Mouse (Mus musculus) kidney, postnatal 4 days (tissue): ENCODE results near the gene Rfc4.

Experiments used
- DNase-seq, 2 experiments: peaks; one replicate each; pipeline ENCODE4 v3.0.0; 2021; ENCODE audit warnings: mixed read lengths in 2 of 2

The Rfc4 gene

DNA sequence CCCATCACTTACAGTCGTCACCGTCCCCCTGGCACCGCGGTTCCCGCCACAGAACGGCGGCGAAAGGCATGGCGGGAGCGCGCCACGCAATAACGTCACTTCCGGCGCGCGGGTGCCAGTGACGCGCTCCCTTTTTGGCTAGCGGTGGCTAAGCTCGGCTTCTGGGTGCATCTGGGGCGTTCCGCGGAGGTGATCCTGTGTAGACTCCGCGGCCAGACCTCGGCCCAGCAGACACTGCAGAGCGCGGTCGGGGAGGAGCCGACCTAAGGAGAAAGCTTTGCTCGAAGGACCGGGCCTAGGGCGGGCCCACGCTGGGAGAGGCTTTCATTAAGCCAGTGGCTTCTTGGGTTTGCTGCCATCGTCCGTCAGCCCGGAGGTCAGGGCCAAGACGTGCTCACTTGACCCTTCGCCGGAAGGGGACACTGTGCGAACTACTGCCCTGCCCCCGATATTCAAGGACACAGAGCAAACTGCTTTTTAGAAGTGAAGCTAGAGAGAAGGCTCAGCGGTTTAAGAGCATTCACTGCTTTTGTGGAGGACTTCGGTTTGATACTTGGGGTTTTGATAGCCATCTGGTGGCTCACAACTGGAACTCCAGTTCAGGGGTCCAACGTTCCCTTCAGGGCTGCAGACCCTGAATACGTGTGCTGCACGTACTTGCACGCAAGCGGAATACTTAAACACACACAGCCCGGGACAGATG, at the start of gene Rfc4:
Gene Rfc4, minus strand, starts transcription at position 65 of the 703 bp plus-strand sequence.
- peak; percentile 93 to 95 for DNase-seq

DNA sequence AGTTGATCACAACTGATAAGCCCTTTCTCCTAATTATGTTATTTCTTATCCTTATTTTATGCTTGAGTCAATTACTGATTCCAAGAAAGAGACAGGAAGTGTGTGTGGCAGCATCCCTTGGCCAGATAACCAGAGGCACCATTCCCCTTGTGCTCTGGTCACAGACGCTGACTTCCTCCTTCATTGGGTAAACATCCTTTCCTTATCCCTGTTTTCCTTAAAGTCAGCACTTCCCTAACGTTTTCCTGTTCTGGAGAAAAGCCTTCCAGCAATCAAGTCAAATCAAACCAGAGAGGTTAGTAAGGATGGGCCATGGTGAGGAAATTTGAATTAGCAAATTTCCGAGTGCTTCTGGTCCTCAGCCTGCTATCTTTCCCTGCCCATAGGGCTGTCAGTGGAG, 48.4 kb upstream of the Rfc4 start:
- DNase-seq: no peak

DNA sequence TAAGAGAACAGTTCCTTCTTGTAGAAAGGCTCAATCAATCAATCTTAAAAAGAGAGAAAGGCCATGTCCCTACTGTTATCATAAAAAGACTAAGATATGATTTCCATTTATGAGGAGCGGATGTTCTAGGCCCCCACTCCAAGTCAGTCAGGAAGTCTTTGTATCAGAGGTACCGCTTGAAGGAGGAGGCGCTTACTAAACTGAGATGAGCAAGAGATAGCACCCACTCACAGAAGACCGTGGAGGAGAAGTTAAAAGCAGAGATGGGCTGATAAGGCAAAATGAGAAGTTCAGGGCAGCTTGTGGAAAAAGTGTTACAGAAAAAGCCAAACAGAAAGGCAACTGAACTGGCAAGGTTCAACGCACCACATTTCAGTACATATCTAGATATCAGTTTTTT, 47.3 kb upstream of the Rfc4 start:
- DNase-seq: no peak

DNA sequence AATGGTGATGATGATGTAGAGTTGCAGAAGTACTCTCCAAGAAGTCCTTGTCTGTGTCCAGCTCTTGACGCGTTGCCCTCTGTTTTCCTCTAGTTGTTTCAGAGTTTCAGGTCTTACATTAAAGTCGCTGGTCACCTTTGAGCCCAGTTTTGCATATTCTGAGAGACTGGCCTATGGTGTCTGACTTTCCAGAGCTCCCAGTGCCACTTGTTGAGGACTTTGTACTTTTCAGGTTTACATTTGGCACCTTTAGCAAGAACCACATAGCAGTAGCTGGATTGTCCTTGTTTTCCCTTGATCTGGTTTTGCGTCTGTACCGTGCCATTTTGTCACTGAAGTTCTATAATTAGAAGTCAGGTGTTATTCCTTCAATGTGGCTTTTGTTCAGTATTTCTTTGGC, 46.4 kb upstream of the Rfc4 start:
- DNase-seq: no peak

DNA sequence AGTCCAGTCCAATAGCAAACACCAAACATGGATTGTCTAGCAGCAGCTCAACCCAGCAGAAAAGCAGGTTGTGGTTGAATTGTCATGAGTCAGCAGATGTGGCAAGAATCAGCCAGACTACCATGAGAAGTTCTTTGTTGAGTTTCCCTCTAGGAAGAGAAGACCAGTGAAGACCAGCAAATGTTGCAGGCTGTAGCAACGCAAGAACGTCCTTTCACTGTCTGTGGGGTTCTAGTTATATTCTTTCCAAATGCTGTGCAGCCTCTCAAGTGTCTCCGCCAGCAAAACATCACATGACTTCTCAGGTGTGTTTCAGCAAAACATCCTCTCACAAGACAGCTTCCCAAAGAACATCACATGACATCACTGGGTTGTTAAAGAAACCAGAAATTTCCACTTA, 43.3 kb upstream of the Rfc4 start:
- no peak for DNase-seq

DNA sequence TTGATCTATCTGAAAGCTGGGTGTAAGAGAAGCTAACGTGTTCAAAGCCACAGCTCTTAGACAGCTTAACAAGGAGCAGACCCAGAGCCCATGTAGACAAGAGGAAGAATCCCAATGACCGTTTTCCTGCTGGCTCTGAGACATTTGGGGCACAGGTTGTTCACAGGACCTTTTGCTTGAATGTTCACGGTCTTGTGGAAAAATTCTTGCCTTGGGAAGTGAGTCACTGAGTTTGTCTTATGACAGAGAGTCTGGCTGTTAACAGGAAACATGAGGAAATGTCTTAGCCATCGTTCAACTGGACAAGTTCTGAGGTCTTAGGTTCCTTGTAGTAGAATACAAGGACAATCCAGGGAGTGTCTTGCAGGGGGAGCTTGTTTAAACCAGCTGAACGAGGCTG, 39.5 kb upstream of the Rfc4 start:
- DNase-seq: no peak

DNA sequence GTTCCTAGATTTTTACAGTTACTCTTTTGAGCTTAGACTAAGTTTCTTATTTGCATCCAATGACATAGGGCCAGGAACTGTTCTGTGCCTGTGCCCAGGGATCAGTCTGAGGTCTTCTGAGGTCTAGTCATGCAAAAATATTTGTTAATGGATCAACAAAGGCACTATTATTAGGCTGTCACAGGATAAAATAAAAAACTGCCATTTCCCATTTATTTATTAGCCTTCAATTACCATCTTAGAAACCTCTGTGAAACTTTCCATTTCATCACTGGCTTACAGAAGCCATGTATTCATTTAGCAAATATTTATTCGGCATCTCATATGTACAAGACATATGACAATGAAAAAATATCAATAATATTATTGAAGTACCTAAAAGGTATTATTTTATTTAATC, 39.1 kb upstream of the Rfc4 start:
- no peak for DNase-seq

DNA sequence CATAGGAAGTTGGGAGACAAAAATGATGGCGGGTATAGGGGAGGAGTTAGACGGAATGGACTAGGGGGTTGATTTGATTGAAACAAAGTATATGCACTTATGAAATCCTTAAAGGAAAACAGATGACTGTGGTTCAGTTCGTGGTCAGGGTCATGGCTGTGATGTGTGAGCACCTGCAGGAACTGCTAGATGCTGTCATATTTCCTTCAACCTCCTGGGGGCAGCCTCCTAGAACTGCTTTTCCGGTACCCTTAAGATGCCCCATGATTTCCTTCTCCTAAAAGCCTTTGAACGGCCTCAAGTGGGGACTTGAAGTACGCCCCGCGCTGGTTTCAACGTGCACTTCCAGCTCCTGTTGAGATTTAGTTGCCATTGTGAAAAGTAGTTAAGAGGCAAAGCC, 37.9 kb upstream of the Rfc4 start:
- DNase-seq: no peak

DNA sequence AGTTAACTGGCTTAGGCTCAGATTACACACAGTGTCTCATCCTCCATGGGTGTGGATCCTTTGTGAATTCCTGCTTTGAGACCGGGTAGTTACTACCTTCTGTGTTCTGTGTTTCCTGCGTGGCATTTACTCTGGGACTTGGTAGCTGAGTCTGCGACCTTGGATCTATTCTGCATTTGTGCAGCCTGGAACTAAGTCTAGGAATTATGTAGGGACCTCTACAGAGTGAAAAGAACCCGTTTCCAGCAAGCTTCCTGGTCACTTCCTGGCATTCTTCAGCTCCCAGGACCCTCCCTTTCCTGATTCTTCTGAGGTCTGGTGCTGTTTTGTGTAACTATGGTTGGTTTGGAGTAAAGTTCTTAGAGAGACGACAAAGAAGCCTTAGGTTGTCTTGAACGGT, 36.9 kb upstream of the Rfc4 start:
- no peak for DNase-seq

DNA sequence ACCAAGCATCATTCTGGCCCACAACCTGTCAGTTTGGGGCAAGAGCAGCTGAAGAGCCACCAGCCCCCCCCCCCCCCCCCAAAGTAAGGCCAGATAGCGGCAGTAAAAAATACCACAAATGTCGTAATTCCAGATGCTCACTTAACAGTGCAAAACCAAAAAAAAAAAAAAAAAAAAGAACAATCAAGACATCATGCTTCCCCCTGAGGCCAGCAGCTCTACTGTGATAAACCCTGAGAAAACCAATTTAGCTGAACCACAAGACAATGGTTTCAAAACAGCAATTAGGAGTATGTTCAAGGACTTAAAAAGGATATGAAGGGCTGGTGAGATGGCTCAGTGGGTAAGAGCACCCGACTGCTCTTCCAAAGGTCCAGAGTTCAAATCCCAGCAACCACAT, 34.6 kb upstream of the Rfc4 start:
- no peak for DNase-seq

DNA sequence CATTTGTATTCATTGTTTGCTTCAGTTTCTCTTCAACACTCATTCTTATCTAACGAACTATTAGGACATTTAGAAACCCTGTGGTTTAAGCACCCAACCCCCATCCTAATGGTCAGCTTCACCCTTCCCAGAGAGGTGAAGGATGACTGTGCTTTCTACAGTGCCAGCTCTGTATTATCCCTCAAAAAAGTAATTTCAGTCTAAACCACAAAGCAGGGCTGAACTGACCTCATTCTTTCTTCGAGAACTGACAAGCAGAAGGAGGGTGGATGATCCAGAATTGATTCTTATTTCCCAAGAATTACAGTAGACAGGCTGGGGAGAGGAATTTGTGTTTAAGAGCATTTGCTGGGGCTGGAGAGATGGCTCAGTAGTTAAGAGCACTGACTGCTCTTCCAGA, 32.2 kb upstream of the Rfc4 start:
- DNase-seq: no peak

DNA sequence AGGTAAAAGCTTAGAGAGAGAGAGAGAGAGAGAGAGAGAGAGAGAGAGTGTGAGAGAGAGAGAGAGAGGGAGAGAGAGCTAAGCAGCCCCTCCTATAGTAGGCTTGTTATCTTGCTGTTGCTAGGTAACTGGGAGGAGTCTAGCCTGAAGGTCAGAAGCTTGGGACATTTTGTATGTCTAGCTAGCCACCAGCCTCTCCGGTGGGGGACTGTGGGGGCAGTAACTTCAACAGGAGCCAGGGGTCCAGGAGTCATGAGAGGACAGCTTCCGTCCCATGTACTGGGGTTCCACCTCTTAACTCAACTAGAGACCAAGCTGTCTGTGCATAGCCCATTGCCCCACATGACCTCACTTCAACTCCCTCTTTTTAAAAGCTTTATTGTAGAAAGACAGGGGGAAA, 31.4 kb upstream of the Rfc4 start:
- no peak for DNase-seq

DNA sequence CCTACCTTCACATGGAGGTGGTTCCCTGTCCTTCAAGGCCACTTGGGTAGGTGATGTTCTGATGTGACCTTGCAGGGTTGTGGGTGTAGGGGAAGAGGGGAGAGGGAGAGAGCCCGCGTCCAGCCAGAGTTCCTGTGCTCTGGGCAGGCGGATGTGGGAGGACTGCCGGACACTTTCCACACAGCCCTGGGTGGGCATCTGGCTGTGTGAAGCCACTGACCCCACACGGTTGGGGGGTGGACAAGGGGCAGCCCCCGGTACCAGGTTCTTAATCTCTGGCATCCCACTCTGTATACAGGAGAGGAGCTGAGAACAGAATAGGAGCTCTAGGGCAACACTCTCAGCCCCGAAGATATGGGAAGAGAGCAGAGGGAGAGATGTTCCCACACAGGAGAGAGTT, 30.8 kb upstream of the Rfc4 start:
- no peak for DNase-seq

DNA sequence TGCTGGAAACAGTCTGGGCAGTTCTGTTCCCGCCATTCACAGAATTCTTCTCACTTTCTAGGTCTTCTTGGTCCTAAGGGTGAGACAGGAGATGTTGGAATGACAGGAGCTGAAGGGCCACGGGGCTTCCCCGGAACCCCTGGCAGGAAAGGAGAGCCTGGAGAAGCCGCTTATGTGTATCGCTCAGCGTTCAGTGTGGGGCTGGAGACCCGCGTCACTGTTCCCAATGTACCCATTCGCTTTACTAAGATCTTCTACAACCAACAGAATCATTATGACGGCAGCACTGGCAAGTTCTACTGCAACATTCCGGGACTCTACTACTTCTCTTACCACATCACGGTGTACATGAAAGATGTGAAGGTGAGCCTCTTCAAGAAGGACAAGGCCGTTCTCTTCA, 29.5 kb upstream of the Rfc4 start:
- DNase-seq: no peak

DNA sequence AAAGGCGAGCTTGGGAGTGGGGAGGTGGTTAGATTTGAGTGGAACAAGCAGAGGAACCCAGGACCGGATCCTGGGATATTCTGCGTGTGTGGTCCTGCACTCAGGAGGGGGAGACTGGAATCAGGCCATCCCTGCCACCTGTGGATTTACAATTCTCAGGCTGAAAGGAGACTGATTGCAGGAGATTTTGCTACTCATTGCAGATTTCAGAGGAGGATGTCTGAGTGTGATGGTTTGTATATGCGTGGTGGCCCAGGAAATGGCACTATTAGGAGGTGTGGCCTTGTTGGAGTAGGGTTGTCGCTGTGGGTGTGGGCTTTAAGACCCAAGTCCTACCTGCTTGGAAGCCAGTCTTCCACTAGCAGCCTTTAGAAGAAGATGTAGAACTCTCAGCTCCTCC, 26.7 kb upstream of the Rfc4 start:
- no peak for DNase-seq

DNA sequence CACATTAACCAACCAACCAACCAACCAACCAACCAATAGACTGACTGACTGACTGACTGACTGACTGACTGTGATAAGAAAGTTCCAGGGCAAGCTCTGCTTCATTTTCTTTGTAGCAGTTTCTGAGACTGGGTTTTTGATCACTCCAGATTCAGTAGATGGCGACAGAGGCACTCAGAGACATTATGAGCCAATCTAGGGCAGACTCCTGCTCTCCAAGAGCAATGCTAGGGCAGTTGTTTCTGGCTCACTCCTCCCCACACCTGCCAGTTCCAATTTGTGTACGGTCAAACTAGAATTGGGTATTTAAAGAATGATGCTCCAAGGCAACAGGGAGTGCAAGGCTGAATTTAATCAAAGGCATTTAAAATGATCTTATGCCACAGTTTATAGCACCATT, 23.9 kb upstream of the Rfc4 start:
- DNase-seq: peak; percentile 16 to 43

DNA sequence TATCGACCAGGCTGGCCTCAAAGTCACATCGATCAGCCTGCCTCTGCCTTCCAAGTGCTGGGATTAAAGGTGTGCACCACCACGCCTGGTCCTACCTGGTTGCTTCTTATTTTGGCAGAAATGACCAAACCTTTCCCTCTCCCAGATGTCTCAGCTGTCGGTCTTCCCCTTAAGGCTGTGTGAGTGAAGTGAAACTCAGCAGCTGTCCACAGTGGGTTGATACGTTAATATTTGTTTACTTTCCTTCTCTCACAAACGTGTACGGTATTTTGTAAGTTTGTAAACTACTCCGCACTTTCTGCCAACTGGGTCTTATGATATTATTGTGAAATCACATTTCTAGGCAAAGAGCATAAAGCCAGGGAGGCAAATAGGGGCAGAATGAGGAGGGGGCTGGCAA, 21.9 kb upstream of the Rfc4 start:
- DNase-seq: no peak

DNA sequence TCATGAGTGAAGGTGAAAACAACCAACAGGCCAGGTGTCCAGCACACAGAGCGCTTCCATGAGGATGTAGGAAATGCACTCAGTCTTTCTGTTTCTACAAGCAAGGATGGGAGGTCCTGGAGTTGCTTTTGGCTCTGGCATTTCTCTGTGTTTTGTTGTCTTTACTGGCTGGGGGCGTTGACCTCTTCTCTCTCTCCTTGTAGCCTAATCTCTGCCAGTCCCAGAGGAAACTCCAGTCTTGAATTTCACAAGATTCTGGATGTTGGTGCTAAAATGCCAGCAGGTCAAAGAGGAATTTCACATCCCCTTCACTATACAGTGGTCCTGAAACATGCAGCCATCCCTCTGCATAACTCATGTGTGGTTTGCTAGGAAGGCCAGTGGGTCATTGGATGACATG, 21.4 kb upstream of the Rfc4 start:
- DNase-seq: no peak

DNA sequence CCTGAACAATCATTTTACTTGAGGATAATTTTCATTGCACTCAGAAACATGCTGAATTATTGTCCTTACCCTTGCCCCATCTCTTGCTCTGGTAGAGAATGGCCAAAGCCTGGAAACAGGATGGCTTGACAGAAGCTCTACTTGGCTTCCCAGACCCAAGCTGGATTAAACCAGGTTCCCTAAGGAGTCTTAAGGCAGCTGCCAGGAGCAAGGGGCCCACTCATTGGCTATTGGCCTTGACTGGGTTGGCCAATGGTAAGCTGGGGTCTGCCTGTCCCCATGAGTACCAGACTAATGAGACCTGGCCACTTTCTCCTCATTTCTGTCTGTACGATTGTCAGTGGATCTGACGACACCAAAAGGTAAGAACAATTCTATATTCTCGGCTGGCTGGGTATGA, 18.7 kb upstream of the Rfc4 start, which contains the start of gene Adipoq:
Gene Adipoq, plus strand, starts transcription at position 257 of the 400 bp plus-strand sequence.
- DNase-seq: no peak

DNA sequence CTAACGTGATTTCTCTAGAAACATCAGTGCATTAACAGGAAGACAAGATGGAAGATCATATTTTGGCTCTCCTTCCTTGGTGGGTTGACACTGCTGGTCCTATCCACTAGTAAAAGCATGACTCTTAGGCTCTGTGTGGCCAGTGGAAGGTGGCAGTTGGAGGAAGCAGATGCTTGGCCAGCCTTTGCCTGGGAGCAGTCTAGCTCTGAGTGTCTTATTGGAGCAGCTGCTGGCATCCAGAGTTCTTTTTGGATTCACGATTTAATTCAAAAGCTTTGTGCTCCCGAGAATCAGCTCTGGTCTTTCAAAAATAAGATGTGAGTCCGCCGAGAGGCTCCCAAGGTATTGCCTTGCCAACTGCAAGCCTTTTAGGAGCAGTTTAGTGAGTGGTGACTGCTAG, 17.7 kb upstream of the Rfc4 start:
- no peak for DNase-seq

DNA sequence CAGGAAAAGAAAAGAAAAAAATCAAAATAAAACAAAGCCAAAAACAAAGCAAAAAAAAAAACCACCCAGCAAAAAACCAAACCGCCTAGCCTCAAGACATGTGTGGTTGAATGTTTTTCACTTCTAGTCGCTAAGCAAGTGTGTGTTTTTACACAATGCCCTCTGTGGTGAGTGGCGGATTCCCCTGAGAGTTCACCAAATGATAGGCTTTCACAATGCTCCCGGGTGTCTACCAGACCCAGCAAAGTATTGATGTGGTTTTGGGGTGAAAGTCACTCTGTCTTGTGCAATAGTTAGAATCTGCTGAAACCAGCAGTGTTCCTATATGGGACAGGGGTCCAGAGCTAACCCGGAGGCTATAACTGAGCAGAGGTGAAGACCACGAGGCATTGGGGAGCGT, 16.8 kb upstream of the Rfc4 start:
- DNase-seq: no peak

DNA sequence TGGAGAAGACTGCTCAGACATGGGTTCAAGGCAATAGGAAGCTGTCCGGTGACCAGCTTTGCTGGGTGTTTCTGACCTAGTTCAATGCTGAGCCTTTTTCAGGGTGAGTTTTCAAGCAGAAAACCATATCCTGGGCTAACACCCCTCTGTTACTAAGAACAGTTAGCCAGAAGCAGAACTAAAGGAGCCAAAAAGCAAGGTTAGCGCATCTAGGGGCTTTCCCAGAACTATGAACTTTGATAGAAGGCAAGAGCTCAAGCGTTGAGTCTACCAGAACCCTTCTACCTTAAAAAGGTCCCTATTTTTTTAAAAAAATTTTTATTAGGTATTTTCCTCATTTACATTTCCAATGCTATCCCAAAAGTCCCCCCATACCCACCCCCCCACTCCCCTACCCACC, 13.4 kb upstream of the Rfc4 start:
- DNase-seq: no peak

DNA sequence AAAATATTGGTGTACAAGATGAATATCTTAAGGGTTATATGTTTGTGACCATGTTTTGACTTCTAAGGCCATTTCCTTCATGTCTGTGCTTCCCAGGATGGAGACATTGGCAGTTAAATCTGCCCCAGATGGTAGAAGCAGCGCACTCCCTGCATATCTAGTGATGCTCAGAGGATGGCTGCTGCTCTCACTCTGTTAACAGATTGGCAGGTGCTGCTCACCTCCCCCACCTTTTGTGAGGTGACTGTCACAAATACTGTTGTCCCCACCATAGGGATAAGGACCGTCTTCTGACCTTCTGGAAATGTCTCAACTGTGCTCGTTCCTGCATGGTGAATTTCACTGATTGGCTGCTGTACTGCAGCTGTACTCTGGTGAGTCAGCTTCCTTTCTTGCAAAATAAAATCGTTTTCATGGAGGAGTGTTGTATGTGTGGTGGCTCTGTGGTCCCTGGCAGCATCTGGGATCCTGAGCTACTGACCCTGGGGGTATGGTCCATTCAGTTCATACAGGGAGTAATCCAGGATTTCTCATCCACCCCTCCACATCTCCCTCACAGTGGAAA, 9.0 kb upstream of the Rfc4 start:
- DNase-seq: no peak

DNA sequence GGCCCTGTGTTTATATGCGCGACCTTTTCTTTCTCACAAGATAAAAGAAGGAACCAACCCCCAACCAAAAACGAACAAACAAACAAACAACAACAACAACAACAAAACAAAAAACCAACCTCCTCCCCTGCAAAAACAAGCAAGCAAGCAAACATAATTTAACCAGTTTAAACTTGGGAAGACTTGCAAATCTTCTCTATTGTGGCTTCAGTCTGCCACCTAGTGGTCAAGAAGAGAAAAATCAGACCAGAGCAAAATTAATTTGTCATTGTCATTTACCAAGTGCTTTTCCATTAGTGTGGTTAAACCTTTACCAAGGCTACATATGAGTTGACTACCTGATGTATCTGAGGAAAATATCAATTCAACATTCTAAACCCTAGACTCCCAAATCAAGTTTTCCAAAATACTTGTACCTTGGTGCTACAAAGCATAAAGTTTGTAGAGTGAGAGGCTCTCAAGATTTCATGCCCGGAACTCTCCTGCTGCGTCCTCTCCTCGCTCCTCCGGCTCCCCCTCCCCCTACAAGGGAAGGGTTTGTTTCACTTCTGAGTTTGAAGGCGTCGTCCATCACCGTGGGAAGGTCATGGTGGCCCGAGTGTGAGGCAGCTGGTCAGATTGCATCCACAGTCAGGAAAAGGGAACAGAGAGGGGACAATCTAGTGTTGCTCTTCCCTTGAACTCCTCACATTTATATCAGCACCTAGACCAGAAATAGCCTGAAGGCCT, 8.0 kb upstream of the Rfc4 start:
- peak in 1 of 2 experiments; percentile 23 for DNase-seq

DNA sequence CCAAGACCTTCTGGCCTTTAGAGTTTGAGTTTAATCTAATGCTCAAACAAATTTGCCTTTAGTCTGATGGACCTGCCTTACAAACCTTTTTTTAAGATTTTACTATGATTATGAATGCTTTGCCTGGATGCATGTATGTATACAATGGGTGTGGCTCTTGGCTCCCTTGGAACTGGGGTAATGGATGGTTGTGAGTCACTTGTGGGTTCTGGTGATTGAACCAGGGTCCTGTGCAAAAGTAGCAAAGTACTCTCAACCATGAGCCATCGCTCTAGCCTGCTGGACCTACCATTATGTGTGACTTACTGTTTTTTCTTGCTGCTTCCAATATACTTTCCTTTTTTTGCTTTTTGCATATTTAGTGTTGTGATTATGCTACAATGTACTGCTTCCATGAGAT, 4.8 kb upstream of the Rfc4 start:
- no peak for DNase-seq
